Mouse (Mus musculus) brain, embryonic 14.5 days (tissue): ENCODE results near the gene Dapk1. TPM values are rescaled to one million over a fixed set of nuclear protein-coding genes. Genes with fewer than 3 reads are reported as not detected.

ENCODE experiments used
- DNase-seq: peaks from one replicate; pipeline ENCODE4 v3.0.0-alpha.2; 2011; ENCODE audit warnings: low read depth
- CTCF ChIP-seq: fragments of 200-500 bp; IDR thresholded peaks from 2 replicates; pipeline ENCODE4 v1.5.1; 2012; ENCODE audit warnings: inconsistent platforms, mild to moderate bottlenecking, moderate library complexity, borderline replicate concordance; ENCODE audit not compliant: insufficient read depth, insufficient read length; ENCODE audit errors: extremely low read depth
- POLR2A ChIP-seq: fragments of 200-500 bp; IDR thresholded peaks from 2 replicates; pipeline ENCODE4 v1.6.1; 2012; ENCODE audit warnings: mild to moderate bottlenecking, inconsistent platforms, borderline replicate concordance; ENCODE audit not compliant: poor library complexity, insufficient read depth, insufficient read length, severe bottlenecking; ENCODE audit errors: extremely low read depth
- polyA plus RNA-seq: library from polyadenylated mRNA; depleted of rRNA; stranded (reverse); fragments of >200 nt; gene quantifications from 2 replicates; pipeline ENCODE4 v1.2.3, GENCODE M21; 2012

Dapk1 gene
- polyA plus RNA-seq, 1 experiment, result 107 TPM

- DNase-seq, result no peak
- no peak for TF ChIP-seq CTCF
- no peak for TF ChIP-seq POLR2A
Measured at GRCm38 (mm10) chr13:60709136-60709535, 107.4 kb downstream of the Dapk1 start.

GRCm38 (mm10) chr13:60710963-60711362 lies 109.2 kb downstream of the Dapk1 start:
- TF ChIP-seq POLR2A (no peak), CTCF (no peak)
- no peak for DNase-seq

- DNase-seq, result no peak
- TF ChIP-seq POLR2A, result no peak
- TF ChIP-seq CTCF, result no peak
Measured at GRCm38 (mm10) chr13:60713537-60713936, 111.8 kb downstream of the Dapk1 start.

GRCm38 (mm10) chr13:60716107-60716506 lies 114.4 kb downstream of the Dapk1 start:
- TF ChIP-seq CTCF (no peak), POLR2A (no peak)

GRCm38 (mm10) chr13:60717421-60717820 lies 115.7 kb downstream of the Dapk1 start:
- TF ChIP-seq POLR2A (no peak), CTCF (no peak)
- DNase-seq, result peak; percentile 45

More at GRCm38 (mm10) chr13:60716107-60716506, 114.4 kb downstream of the Dapk1 start:
- no peak for DNase-seq

GRCm38 (mm10) chr13:60719581-60719980 lies 117.8 kb downstream of the Dapk1 start:
- no peak for DNase-seq
- TF ChIP-seq POLR2A (no peak), CTCF (no peak)

GRCm38 (mm10) chr13:60722763-60723162 lies 121.0 kb downstream of the Dapk1 start:
- DNase-seq, result no peak
- TF ChIP-seq POLR2A, result no peak
- no peak for TF ChIP-seq CTCF

GRCm38 (mm10) chr13:60728276-60729054 lies 126.7 kb downstream of the Dapk1 start:
- TF ChIP-seq POLR2A, result no peak
- no peak for TF ChIP-seq CTCF
- no peak for DNase-seq

GRCm38 (mm10) chr13:60729055-60729402 lies 127.3 kb downstream of the Dapk1 start:
- no peak for DNase-seq
- TF ChIP-seq POLR2A (no peak), CTCF (no peak)

GRCm38 (mm10) chr13:60730587-60730986 lies 128.8 kb downstream of the Dapk1 start:
- no peak for DNase-seq
- no peak for TF ChIP-seq POLR2A
- no peak for TF ChIP-seq CTCF

GRCm38 (mm10) chr13:60731001-60731400 lies 129.3 kb downstream of the Dapk1 start:
- TF ChIP-seq CTCF, result no peak
- TF ChIP-seq POLR2A, result no peak
- no peak for DNase-seq

- TF ChIP-seq POLR2A (no peak), CTCF (no peak)
- DNase-seq, result no peak
Measured at GRCm38 (mm10) chr13:60735306-60735705, 133.6 kb downstream of the Dapk1 start.

GRCm38 (mm10) chr13:60736421-60737105 lies 134.8 kb downstream of the Dapk1 start:
- DNase-seq, result no peak
- no peak for TF ChIP-seq CTCF
- TF ChIP-seq POLR2A, result no peak
